In the genomic region with DNA sequence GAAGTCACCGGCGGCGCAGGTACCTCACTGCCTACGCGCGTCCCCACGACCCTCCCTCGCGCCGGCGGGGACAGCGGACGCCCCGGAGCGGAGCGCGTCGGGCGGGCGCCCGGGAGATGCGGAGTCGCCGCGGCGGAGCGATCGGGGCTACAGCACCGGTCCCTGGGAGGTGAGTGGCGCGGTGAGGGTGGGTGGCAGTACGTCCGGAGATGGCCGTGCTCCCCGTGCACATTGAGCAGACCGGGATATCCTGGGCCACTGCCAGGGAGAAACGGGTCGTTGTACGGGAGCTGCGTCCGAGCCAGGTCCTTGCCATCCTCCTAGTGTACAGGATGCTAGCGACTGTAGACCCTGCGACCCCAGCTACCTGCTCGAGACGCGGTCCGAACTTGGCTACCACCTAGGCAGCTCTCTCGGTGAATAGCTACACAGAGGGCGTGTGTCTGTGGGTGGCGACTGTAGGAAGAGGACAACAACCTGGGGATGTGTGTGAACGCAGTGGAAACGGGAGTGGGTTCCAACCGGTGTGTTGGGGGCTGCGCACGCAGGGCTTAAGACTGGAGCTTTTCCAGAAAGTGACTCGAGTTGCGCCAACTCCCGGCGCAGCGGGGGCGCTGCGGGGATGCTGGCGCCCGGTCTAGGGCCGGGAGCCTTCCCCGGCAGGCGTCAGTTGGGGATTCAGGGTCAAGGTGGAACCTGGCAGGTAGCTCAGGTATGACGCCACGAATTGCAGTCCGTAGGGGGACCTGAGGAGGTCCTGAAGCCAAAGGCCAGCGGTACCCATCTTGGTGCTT, we compare ENCODE assay signal across 8 mouse cellular contexts. TPM values are rescaled to one million over a fixed set of nuclear protein-coding genes. Genes with fewer than 3 reads are reported as not detected.
A peak's percentile ranks its signal among the peaks of the same experiment; 100 is the strongest.
DNase-seq lines count a peak whose midpoint lies in the region; ATAC-seq and TF ChIP-seq lines count a peak whose summit lies in the region.

No protein-coding gene starts in this region.

- DNase-seq in G1E (ENCODE audit: low spot score) = peak; percentile 30
- no peak for DNase-seq in hindbrain, embryonic 10.5 days (ENCODE audit: low spot score)
- peak; percentile 51 to 55 for DNase-seq in left cerebral cortex, adult 2 months (ENCODE audit: extremely low spot score in 1 of 2, low spot score in 2 of 2)
- DNase-seq in right cerebral cortex, postnatal 25 days = peak; percentile 65
- DNase-seq in natural killer cell, adult 2 months (ENCODE audit: low spot score in 2 of 2) = no peak

- H3K36me3 ChIP-seq in G1E (replicated peaks) (peaks cover 49% of the 10 kb centered on the region), macrophage (ENCODE audit: inconsistent target) (no peaks in the 10 kb centered on the region)
- no peaks in the 10 kb centered on the region for H3K36me3 ChIP-seq in forebrain, embryonic 12.5 days (replicated peaks)
- no peaks in the 10 kb centered on the region for H3K36me3 ChIP-seq in hindbrain, embryonic 10.5 days

- no peak overlapping the region for H3K27ac ChIP-seq in bone marrow macrophage, adult 2 months (ENCODE audit: insufficient read depth, low read depth, low read length)
- H3K27ac ChIP-seq in forebrain, embryonic 12.5 days = no peak overlapping the region
- peak overlapping the region; percentile 72 for H3K27ac ChIP-seq in hindbrain, embryonic 10.5 days
- H3K27ac ChIP-seq in left cerebral cortex, adult 2 months = peak overlapping the region; percentile 89
- no peak overlapping the region for H3K27ac ChIP-seq in macrophage

- H3K79me2 ChIP-seq in macrophage (ENCODE audit: inconsistent target) = no peaks in the 10 kb centered on the region; the same call in 1 of the 2 replicates

- H3K4me3 ChIP-seq in G1E (ENCODE audit: low read depth, low read length) = peak overlapping the region; percentile 100
- H3K4me3 ChIP-seq in bone marrow macrophage, adult 2 months (ENCODE audit: insufficient read depth, low read length) = peak overlapping the region; percentile 48
- H3K4me3 ChIP-seq in forebrain, embryonic 12.5 days (replicated peaks) = peak overlapping the region; percentile 61
- peak overlapping the region; percentile 73 for H3K4me3 ChIP-seq in hindbrain, embryonic 10.5 days
- peak overlapping the region; percentile 65 for H3K4me3 ChIP-seq in left cerebral cortex, adult 2 months
- H3K4me3 ChIP-seq in macrophage (ENCODE audit: inconsistent target) = peak overlapping the region; percentile 28

- H3K9me3 ChIP-seq in G1E (replicated peaks) = no peaks in the 10 kb centered on the region
- H3K9me3 ChIP-seq in forebrain, embryonic 12.5 days = no peaks in the 10 kb centered on the region
- no peaks in the 10 kb centered on the region for H3K9me3 ChIP-seq in hindbrain, embryonic 10.5 days

- TF ChIP-seq CTCF in G1E (IDR thresholded peaks at IDR 0.05; ENCODE audit: low read depth, low read length) = no peak
- no peak for TF ChIP-seq CTCF in bone marrow macrophage, adult 2 months (IDR thresholded peaks at IDR 0.05; ENCODE audit: low read depth, low read length)
- TF ChIP-seq CTCF in left cerebral cortex, adult 2 months (IDR thresholded peaks at IDR 0.05) = no peak; the same call in 1 of the 2 replicates

- intact Hi-C loops in left cerebral cortex, adult 2 months (cut with DNase I) = loop anchor here (1.0 to 5.0 kb wide), 4 partner anchors 43 to 199 kb away; no protein-coding TSS in a partner anchor

- ATAC-seq in G1E (ENCODE audit: extremely low read depth, insufficient number of reproducible peaks, low FRiP score, poor library complexity, severe bottlenecking) = no peak
- ATAC-seq in forebrain, embryonic 12.5 days (ENCODE audit: low FRiP score) = no peak

- no peaks in the 10 kb centered on the region for H3K27me3 ChIP-seq in G1E (ENCODE audit: insufficient read depth, low read length)
- H3K27me3 ChIP-seq in forebrain, embryonic 12.5 days = peaks cover 32% of the 10 kb centered on the region
- peaks cover 34% of the 10 kb centered on the region for H3K27me3 ChIP-seq in hindbrain, embryonic 10.5 days (ENCODE audit: insufficient read depth, poor library complexity, severe bottlenecking)

- H3K4me1 ChIP-seq in G1E (ENCODE audit: insufficient read depth, low read depth, low read length) = peaks cover 77% of the 10 kb centered on the region
- 0 out of 2 replicates have a peak, but pooled peaks cover 3% of the 10 kb centered on the region for H3K4me1 ChIP-seq in bone marrow macrophage, adult 2 months (ENCODE audit: control insufficient read depth, insufficient read depth, low read length)
- peaks cover 8% of the 10 kb centered on the region for H3K4me1 ChIP-seq in forebrain, embryonic 12.5 days
- H3K4me1 ChIP-seq in hindbrain, embryonic 10.5 days (replicated peaks) = peaks cover 18% of the 10 kb centered on the region

- no peak for TF ChIP-seq POLR2A in bone marrow macrophage, adult 2 months (IDR thresholded peaks at IDR 0.05; ENCODE audit: borderline replicate concordance, low read depth, low read length)

- H3K4me2 ChIP-seq in forebrain, embryonic 12.5 days = peak overlapping the region; percentile 99

- under 1% methylated on average over 70 of the region's 71 CpGs for WGBS in forebrain, embryonic 12.5 days
- 2% methylated on average over 71 of the region's 71 CpGs for WGBS in hindbrain, embryonic 10.5 days
- WGBS in macrophage (ENCODE audit: missing documents) = 2% methylated on average over 67 of the region's 71 CpGs

- H3K9ac ChIP-seq in forebrain, embryonic 12.5 days = peak overlapping the region; percentile 64

RNA-seq across cellular contexts. Expression of gene Ptpre, which starts 0.9 kb away (rescaled TPM):
- 154 and 161 TPM in 2 replicates for total RNA-seq in G1E (2014; fragmentation: Nextera tagmentation)
- 109 and 119 TPM in 2 replicates for total RNA-seq in G1E (2017)
- polyA plus RNA-seq in G1E (2012) = 30.5 and 31.4 TPM in 2 replicates
- polyA plus RNA-seq in bone marrow macrophage, adult 2 months (2012; ENCODE audit: insufficient read depth, insufficient read length, missing spikeins) = 43.2 and 45.3 TPM in 2 replicates
- polyA plus RNA-seq in forebrain, embryonic 12.5 days (2016; fragmentation: Nextera tagmentation; extraction: Ambion mirVana) = 1.1 and 1.3 TPM in 2 replicates
- 0.68 and 0.85 TPM in 2 replicates for polyA plus RNA-seq in hindbrain, embryonic 10.5 days (2016; fragmentation: Nextera tagmentation; extraction: Ambion mirVana)
- 10 to 100 TPM; 23.5 to 28.0 TPM for total RNA-seq in left cerebral cortex, adult 2 months (2021)
- 100 to 1,000 TPM in 8 of 26 experiments, 10 to 100 TPM in 18; 47.5 to 253 (median 74.6) TPM for total RNA-seq in macrophage (2018; cell fraction: chromatin; rRNA removed)
- 10 to 100 TPM; 25.1 to 62.5 (median 32.2) TPM for total RNA-seq in macrophage (2018; cell fraction: cytosol; rRNA removed)
- 100 to 1,000 TPM in 1 of 26 experiments, 10 to 100 TPM in 25; 36.3 to 104 (median 58.7) TPM for total RNA-seq in macrophage (2018; cell fraction: nucleus; rRNA removed)
- 27.5 to 35.9 TPM (median 35.9 TPM) in 3 replicates for polyA plus RNA-seq in macrophage (2018)

RNA-seq across cellular contexts. Expression of gene Clrn3, which starts 9.7 kb away (rescaled TPM):
- total RNA-seq in G1E (2014; fragmentation: Nextera tagmentation) (not detected in 2 replicates), G1E (2017) (0.06 and 0.11 TPM in 2 replicates)
- polyA plus RNA-seq in G1E (2012) (not detected in 2 replicates), macrophage (2018) (not detected in 3 replicates)
- polyA plus RNA-seq in bone marrow macrophage, adult 2 months (2012; ENCODE audit: insufficient read depth, insufficient read length, missing spikeins) = not detected in 2 replicates
- not detected in 2 replicates for polyA plus RNA-seq in forebrain, embryonic 12.5 days (2016; fragmentation: Nextera tagmentation; extraction: Ambion mirVana)
- polyA plus RNA-seq in hindbrain, embryonic 10.5 days (2016; fragmentation: Nextera tagmentation; extraction: Ambion mirVana) = not detected in 2 replicates
- total RNA-seq in left cerebral cortex, adult 2 months (2021) = not detected
- total RNA-seq in macrophage (2018; cell fraction: chromatin; rRNA removed) = not detected
- total RNA-seq in macrophage (2018; cell fraction: cytosol; rRNA removed) = under 1 TPM in 1 of 26 experiments, not detected in 25; 0.04 TPM
- total RNA-seq in macrophage (2018; cell fraction: nucleus; rRNA removed) = not detected

Comparison
In these comparisons a context has a peak if more than half of its experiments do, and no peak if none do; other contexts are left out.
1. DNase-seq: peak in G1E (single experiment), left cerebral cortex, adult 2 months (2 of 2) and right cerebral cortex, postnatal 25 days (single experiment); none in hindbrain, embryonic 10.5 days (single experiment) and natural killer cell, adult 2 months (0 of 2).
2. H3K4me3 ChIP-seq: peak in every context shown above with its lines; median percentile 100 in G1E; 73 in hindbrain, embryonic 10.5 days; 65 in left cerebral cortex, adult 2 months; 61 in forebrain, embryonic 12.5 days; 48 in bone marrow macrophage, adult 2 months; 28 in macrophage.
3. H3K27ac ChIP-seq: peak in hindbrain, embryonic 10.5 days (single experiment) and left cerebral cortex, adult 2 months (single experiment); none in bone marrow macrophage, adult 2 months (single experiment), forebrain, embryonic 12.5 days (single experiment) and macrophage (single experiment).
4. RNA of gene Ptpre, which starts 0.9 kb away (polyA plus RNA-seq): 43.2 to 45.3 TPM in bone marrow macrophage, adult 2 months, 27.5 to 35.9 TPM in macrophage and 30.5 to 31.4 TPM in G1E; 1.1 to 1.3 TPM in forebrain, embryonic 12.5 days and 0.68 to 0.85 TPM in hindbrain, embryonic 10.5 days; every median in the first group is over 10 times any median in the second.